Mouse (Mus musculus): ENCODE data around the gene Acox2.
A peak's percentile ranks its signal among the peaks of the same experiment; 100 is the strongest.

Gene Acox2

DNA sequence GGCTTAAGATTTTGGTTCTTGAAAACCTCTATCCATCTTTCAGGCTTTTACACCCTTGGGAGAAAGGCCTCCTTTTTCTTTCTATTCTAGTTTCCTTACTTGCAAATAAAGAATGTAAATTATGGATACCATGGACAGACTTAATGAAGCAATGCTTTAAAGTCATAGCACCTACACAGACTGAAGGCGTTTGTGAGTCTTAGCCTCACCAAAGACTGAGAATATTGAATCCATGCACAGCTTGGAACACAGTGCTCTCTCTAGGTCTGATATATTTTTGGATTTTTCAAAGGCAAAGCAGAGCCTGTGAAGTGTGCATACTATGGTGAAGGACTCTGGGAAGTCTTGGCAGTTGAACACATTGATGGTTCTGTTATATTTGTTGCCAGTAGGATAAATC, 9.9 kb downstream of the Acox2 start:
- no peak for DNase-seq (ENCODE audit: low read depth)

DNA sequence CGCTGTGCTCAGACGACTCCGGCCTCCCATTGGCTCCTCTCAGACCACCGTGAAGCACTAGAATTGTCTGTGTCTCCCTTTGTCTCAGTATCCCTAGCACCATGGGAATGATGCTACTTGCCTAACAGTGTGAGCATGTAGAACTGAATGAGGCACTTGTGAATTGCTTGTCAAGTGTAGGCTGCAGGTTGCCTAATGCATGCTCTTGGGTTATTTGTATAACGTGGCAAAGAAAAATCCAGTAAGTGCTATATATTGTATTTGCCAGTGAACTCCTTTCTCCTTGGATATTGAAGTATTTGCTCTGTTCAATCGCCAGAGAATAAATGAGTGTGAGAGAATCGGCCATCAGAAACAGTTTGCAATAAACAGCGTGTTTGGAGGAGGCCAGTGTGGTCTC, 12.3 kb downstream of the Acox2 start:
- DNase-seq (ENCODE audit: low read depth), result no peak

DNA sequence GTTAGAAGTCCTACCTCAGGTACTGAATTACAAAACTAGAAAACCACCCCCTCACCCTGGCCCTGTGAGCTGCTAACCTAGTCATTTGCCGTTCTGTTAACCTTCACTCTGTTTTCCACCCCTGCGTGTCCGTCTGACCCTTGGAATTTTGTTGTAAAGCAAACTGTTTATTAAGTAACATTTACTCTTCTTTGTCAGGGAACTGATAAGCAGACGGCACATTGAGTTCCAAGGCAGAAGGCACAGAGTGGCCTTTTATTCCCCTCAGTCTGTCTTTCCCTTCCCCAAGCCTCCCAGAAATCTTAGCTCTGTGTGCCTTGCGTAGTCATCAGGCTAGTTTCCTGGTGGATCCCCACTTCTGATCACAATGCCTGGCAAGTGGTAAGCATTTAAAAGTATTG, 14.9 kb downstream of the Acox2 start:
- no peak for DNase-seq (ENCODE audit: low read depth)

DNA sequence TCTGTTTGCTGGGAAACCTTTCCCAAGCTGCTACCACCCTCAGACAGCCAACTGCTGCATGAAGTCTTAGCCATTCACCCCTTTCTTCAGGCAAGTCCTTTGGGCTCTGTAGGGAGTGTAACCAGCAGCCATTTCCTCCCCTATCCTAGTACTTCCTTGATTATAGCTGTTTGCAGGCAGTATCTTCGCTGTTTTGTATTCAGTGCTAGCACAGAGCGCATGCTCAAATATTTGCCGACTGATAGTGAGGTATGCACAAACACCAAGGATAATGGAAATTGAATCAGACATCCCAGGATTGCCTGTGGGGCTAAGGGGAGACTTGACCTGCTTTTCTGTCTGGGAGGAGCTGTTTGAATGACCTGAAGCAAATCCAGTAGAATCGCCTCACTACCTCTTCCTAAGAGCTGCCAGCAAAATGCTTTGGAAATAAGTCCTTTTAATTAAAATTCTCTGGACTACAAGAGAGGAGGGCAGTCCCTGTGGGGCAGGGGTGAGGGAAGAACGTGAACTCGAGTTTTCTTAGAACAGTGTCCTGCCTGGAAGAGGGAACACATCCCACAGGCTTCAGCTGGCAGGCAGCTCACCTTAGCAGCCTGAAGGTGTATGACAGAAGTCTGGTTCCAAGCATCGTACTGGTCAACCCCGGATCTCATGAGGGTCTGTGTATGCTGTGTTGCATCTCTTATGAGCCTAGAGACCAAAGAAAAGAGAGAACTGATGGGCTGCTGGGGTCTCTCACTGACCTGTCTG, 15.8 kb downstream of the Acox2 start:
- no peak for DNase-seq (ENCODE audit: low read depth)

DNA sequence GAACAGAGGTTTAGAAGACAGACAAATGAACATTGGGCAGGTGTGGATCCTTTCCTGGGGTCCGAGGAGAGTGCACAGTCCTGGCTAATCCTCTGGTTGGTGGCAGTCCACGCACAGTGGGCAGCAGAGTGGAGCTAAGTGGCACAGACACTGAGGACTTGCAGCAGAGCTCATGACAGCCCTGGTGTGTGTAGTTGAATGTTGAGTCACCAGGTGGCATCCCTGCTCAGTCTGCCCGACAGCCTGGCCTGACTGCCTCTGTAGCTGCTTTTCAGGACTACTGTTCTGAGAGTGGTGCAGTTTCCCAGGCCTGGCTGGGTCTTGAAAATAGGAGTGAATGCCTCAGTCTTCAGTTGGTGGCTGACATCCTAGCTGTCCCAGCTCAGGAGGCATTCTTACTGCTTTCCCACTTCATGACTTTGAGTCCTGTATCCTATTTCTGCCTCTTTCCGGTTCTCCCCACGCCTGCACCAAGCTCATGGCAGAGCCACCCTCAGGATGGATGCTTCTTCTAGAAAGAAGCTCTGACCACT, 16.7 kb downstream of the Acox2 start:
- DNase-seq (ENCODE audit: low read depth), result no peak

DNA sequence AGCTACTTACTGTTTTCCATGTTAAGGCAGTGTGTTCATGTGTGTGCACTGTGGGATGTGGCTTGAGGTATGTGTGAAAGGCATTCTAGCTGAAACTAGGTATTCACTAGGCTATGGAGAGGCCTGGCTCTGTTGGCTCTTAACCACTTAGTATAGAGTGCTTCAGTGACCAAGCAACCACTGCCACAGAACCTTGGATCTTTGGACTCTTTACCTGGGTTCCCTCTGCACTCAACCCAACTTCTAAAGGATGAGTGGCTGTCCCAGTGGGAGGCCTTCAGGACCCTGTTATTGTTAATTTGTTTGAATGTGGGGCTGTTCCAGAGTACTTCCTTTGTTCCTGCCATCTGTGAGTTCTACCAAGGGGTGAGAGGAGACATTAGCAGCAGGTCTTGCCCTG, 17.3 kb downstream of the Acox2 start:
- no peak for DNase-seq (ENCODE audit: low read depth)

DNA sequence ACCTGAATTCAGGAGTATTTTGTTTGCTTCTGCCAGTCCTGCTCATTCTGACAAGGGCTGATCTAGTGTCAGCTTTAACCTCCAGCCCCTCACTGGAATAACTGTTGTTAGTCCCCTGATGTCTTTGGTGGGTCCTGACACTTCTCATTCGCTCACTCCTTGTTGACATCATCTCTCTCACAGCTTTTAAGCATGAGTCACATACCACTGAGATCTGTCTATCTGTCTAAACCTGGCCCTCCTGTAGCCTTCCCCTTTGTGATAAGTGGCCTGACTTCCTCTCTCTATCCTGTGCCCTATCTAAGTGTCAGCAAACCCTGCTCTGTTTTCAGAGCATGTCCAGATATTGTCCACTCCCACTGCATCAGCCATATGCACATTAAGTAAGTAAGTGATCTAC, 25.9 kb downstream of the Acox2 start:
- DNase-seq (ENCODE audit: low read depth), result peak; percentile 50

DNA sequence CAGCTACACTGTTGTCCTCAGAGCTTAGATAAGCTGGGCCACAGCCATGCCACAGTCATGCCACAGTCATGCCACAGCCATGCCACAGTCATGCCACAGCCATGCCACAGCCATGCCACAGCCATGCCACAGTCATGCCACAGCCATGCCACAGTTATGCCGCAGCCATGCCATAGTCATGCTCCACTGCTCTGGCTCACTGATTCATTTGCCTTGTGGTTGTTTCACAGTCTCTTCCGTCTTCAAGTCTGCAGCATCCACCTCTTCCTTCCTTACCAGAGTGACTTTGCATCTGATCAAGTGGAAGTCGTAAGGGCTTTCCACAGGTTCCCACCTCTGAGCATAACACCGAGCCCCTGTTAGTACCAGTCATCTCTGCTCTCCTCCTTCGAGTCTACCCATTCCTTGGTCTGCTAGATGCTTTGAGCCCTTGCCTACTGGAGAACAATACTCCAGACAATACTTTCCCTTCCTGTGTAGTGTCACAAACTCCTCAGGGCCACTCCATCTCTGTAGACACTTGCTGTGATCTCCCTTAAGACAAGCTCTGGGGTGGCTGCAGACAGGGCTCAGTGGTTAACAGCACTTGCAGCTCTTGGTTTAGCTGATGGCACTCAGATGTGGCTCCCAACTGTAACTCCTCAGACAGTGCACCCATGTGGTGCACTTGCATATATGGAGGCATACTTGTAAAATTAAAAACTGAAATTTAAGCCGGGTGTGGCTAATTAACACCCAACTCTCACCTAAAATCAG, 26.8 kb downstream of the Acox2 start:
- no peak for DNase-seq (ENCODE audit: low read depth)

DNA sequence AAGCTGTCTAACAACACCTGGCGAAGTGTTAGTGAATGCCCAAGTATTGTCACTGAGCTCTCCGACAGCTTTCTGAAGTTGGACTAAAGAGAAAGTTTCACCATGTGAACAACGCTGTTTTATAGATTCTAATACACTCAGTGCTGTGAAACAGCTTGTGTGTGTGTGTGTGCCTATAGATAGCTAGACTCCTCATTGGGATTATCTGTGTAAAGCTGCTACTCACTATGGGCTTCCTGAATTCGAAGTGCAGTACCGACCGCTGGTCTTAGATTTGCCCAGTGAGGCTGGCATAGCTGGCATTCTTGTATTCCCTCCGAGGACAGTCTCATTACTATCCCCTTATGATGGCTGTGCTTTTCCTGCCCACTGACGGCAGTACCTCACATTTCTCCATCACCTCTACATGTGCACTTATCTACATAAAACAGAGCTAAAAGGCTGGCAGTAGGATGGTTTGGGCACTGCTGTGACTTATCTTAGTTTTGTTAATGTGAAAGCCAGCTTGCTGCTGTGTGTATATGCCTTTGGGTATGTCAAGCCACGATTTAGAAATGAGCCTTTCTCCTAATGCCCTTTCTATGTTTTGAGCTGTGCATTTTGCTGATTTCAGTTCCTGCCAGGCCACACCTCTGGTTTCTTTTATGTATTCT, 29.7 kb downstream of the Acox2 start:
- peak; percentile 17 for DNase-seq (ENCODE audit: low read depth)

DNA sequence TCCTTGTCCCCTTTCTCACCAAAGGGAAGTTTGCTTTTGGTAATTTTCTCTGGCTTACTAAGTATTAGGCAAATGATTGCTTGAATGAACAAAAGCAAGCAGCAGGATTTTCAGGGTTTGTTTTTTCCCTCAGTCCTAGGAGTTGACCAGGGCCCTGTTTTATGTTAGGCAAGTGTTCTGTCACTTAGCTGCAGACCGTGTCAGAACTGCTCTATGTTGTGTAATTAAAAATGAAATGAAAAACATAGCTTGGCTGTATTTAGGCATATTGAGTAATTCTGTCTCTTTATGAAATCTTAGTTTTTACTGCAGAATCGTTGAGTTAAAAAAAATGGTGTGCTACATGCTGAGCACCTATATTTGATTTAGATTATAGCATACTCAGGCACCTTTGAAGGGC, 34.3 kb downstream of the Acox2 start:
- DNase-seq (ENCODE audit: low read depth), result no peak

DNA sequence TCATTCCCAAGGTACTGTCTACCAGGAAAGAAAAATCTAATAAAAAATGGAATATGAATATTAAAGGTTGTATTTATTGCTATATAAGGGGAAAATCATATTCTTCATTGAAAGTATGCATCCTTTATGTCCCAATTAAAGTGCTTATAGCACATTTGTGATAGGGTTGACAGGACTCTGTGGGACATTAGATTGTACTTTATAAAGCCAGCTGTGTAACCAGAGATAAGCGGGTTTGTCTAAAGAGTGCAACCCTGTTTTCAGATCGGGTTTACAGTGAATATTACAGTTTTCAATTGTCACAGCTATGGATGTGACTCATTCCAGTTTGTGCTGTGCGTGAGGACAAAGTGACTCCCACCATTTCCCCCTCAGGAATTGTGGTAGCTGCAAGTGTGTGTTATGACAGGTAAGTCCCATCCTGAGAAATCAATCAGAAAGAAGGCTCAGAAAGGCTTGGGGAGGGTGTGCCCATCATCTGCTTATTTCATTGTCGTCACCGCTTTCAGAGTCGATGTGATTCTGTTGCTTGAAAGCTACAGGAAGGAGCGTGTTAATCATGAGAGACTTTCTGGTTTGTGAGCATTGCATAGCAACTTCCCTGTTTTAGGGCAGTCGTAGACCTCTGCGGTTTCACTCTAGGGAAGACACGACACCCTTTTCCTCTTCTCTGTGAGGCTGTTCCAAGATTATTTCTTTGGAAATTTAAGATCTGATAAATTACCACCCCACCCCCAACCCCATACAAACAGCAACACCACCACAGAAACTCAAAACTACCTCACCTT, 35.5 kb downstream of the Acox2 start:
- DNase-seq (ENCODE audit: low read depth), result peak; percentile 45

DNA sequence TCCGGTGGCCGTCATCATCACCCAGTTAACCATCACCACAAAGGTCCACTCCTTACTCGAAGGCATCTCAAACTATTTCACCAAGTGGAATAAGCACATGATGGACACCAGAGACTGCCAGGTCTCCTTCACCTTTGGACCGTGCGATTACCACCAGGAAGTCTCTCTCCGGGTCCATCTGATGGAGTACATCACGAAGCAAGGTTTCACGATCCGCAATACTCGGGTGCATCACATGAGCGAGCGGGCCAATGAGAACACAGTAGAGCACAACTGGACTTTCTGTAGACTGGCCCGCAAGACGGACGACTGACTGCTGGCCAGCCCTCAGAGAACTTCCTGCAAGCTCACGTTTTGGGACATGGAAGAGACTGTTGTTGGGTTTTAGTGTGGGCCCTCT, 36.6 kb downstream of the Acox2 start:
- no peak for DNase-seq (ENCODE audit: low read depth)

DNA sequence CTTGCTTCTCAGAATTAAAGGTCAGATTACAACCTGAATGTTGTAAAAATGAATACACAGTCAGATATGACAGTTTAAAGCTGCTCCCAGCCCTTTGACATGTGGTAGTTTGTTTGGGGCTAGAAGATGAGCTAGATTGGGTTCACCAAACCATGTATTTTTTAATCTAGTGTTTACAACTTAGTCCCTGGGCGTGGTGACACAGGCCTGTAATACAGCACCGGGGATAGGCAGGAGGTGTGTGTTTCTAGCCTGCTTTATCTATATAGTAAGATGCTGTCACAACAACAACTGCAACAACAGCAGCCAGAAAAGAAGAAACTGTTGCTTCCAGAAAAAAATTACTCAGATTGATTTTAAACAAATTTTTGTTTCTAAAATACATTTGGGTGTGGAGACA, 38.2 kb downstream of the Acox2 start:
- DNase-seq (ENCODE audit: low read depth), result no peak

DNA sequence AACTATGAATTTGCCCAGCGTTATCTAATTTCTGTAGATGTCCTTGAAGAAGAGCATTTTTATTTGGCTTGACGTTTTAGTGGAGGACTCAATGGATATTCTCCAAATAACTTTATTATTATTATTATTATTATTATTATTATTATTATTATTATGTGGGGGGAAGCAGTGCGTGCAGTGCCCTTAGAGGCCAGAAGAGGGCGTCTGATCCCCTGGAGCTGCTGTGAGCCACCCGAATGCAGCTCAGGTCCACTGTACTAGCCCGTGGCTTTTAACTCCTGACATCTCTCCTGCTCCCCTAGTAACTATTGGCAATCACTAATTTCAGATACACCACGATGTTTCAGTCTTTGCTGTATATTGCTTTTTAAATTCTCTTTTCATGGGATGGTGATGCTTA, 38.8 kb downstream of the Acox2 start:
- peak; percentile 29 for DNase-seq (ENCODE audit: low read depth)

DNA sequence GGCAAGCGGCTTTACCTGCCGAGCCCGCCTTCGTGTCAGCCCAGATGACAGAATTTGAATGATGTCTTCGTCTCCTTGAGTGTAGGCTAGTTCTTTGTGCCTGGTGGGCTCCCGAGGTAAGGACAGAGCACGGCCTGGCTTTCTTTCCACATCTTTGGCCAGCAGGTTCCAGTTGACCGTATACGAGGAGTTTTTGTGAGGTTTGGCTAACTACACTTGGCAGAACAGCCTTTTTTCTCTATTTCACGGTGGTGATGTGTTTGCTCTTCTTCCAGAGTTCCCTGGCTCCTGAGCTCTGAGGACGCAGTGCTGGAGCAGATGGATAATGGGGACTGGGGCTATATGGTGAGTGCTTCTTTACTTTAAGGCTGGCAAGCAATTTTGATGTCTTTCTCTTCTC, 39.3 kb downstream of the Acox2 start:
- DNase-seq (ENCODE audit: low read depth), result no peak

DNA sequence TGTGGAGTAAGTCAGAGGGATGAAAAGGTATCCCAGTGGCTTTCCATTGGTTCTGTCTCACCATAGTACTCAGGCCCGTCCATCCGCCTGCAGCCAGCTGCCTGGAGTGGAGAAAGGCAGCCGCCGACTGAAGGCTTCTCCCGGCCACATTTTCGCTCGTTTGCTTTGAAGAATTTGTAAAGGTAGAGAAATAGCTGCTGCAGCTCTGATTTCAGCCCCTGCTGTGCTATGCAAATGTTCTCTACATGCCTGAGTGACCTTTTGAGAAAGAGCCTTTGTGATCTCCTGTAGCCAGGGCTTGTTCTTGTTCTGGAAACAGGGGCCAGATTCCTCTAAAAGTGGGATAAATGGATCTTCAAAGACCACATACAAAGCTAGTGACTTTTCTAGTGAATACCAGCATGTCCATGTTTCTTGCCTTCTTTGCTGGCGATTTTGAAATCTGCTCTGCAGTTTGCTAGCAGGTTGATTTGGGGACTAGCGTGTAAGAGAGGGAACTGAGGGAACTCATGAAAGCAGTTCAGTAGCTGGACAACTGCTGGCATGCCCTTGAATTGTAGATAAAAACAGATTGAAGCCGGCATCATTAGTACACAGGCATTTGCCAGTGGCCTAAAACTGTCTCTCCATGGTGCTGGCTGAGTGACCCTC, 40.3 kb downstream of the Acox2 start:
- DNase-seq (ENCODE audit: low read depth), result no peak

DNA sequence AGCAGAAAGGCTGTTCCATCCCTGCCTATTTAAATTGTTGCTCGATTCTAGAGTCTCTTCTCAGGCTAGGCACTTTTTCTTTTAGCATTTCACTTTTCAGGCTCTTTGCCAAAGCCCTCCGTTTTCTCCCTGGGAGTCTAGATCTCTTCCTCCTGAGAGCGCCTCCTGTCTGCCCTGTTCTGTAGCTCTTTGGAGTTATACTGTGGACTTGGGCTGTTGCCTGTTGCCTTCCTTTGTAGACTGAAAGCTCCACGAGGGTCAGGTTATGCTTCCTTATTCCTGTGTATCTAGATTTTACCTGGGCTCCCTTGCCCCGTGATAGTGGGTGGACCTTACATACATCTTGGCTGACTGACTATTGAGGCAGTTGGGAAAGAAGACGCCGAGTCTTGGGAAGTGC, 40.9 kb downstream of the Acox2 start:
- no peak for DNase-seq (ENCODE audit: low read depth)

DNA sequence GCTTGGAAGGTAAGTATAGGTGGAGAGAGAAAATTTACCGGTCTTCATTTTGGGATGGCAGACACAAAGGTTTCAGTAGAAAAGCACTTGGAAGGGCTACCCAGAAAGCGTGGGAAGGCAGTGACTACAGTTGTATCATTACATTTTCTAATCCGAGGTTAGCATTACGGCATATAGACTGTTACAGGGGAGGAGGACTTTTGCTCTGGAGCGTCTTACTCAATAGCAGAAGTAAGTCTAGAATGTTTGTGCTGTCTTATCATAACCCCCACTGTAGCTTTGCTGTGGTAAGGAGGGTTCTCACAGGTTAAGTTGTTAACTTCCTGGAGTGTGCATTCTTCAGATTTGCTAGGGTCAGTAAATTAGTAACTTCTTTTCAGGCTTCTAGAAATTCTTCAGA, 43.1 kb downstream of the Acox2 start:
- no peak for DNase-seq (ENCODE audit: low read depth)

DNA sequence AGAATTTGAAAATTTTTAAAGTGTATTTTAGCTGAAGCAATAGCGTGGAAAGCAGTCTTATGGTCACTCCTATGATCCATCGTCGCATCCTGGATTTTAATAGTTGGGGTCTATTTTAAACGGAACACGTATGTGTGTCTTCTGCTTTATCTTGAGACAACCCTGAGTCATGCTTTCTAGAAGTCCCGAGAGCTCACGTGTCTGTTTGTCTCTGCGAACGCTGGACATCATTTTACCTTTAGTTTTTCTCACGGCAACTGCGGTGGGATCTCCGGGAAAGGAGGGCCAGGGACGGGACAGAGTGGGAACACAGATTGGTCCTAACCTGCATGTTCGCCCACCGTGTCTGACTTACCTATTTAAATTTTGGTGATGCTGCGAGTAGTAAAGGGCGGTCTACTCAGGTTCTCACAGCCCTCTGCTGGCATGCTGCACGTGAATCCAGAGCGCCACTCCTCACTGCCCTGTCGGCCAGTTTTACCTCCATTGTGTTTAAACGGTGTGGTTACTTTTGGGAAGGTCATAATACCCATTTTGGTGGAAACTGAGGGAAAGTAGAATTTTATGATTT, 43.9 kb downstream of the Acox2 start:
- peak; percentile 25 for DNase-seq (ENCODE audit: low read depth)

DNA sequence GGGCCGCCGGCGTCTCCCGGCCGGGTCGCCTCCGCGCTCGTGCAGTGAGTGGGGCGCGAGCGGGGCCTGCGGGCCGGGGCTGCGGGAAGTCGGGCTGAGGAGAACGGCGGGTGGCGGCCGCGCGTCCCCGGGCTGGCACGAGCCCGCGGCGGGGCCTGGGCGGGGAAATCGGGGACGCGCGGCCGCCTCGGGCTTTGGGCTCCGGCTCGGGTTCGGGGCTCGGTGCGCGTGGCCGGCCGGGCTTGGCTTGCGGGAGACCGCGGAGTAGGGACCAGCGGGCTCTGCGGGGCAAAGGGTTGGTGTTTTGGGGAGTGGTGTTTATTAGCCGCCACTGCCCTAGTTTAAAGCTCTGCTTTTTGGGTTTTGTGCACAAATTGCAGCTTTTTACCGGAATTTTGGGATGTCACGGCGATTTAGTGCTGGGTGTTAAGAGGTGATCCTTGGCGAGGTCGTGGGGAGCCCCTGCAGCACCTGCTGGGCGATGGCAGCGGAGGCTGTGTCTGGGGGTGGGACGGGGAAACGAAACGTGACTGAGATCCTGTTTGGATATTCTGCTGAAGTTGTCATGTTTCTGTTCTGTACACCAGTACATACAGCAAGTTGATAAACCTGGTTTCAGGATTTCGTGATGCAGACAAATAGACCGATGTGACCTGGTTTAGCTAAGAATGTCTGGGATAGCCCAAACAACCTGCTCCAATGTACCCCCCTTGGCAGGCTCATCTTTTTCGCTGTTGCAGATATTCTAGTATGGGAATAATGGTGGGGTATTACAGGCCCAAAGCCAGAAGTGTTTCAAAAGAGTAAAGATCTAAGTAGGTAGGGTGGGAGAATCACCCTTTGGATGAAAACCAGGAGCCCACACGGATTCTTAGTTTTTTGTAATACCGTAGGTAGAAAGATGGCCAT, 44.6 kb downstream of the Acox2 start:
- DNase-seq (ENCODE audit: low read depth), result peak; percentile 34

Measured in c-Kit-positive CD71-positive TER-119-negative erythroid progenitor cells, embryonic 14.5 days (primary cell).